Mouse (Mus musculus): Measurements from ENCODE around the gene Pelp1. TPM values are rescaled to one million over a fixed set of nuclear protein-coding genes. Genes with fewer than 3 reads are reported as not detected.

The Pelp1 gene
- total RNA-seq, 2 experiments from 2014 or later = 19.4 to 22.1 TPM

GRCm38 (mm10) chr11:70345546-70345945, 64.3 kb downstream of the Pelp1 start:
- DNase-seq = no peak
- intact Hi-C loops (cut with DNase I) = no loop called here

- intact Hi-C loops (cut with DNase I) = no loop called here
- DNase-seq = no peak
These were observed 64.8 kb downstream of the Pelp1 start for GRCm38 (mm10) chr11:70345061-70345460.

Small RNA genes lying within 50 kb of the gene (microRNA-seq; reads per million reads assigned to microRNA genes)
- 0.72 to 2.7 reads per million in 2 experiments for gene Mir7115 (ENCODE audit: borderline number of aligned reads in 2 of 2)

Other genes starting within 250 kb of the Pelp1 start
- gene Slc16a11, start 197.3 kb downstream of the Pelp1 start, total RNA-seq (2021) = under 1 TPM; 0.28 to 0.30 TPM
- gene Slc16a13, start 189.0 kb downstream of the Pelp1 start, total RNA-seq (2021) = 1 to 10 TPM; 3.3 to 3.9 TPM
- gene Bcl6b, start 180.2 kb downstream of the Pelp1 start, total RNA-seq (2021) = 10 to 100 TPM; 19.7 to 20.0 TPM
- 10 to 100 TPM; 32.7 to 38.0 TPM for gene 0610010K14Rik, start 172.1 kb downstream of the Pelp1 start, total RNA-seq (2021)
- gene Gm21988, start 170.2 kb downstream of the Pelp1 start, total RNA-seq (2021) = 1 to 10 TPM; 2.1 to 3.3 TPM
- gene Rnasek, start 170.2 kb downstream of the Pelp1 start, total RNA-seq (2021) = 100 to 1,000 TPM; 106 to 113 TPM
- gene Alox12, start 154.7 kb downstream of the Pelp1 start, total RNA-seq (2021) = 1 to 10 TPM; 2.5 to 3.7 TPM
- gene Alox12e, start 87.4 kb downstream of the Pelp1 start, total RNA-seq (2021) = not detected
- 10 to 100 TPM in 1 of 2 experiments, 1 to 10 TPM in 1; 5.4 to 10.2 TPM for gene Alox15, start 58.0 kb downstream of the Pelp1 start, total RNA-seq (2021)
- gene Arrb2, start 22.6 kb upstream of the Pelp1 start, total RNA-seq (2021) = 10 to 100 TPM; 14.8 to 15.4 TPM
- 1 to 10 TPM; 8.9 to 9.7 TPM for gene Med11, start 41.9 kb upstream of the Pelp1 start, total RNA-seq (2021)
- 1 to 10 TPM; 1.8 to 2.2 TPM for gene Zmynd15, start 49.4 kb upstream of the Pelp1 start, total RNA-seq (2021)
- gene Cxcl16, start 50.0 kb upstream of the Pelp1 start, total RNA-seq (2021) = 10 to 100 TPM in 1 of 2 experiments, 1 to 10 TPM in 1; 9.6 to 10.9 TPM
- 1 to 10 TPM in 1 of 2 experiments, under 1 TPM in 1; 0.70 to 1.3 TPM for gene Tm4sf5, start 95.2 kb upstream of the Pelp1 start, total RNA-seq (2021)
- not detected for gene Vmo1, start 104.6 kb upstream of the Pelp1 start, total RNA-seq (2021)
- not detected for gene Gltpd2, start 109.2 kb upstream of the Pelp1 start, total RNA-seq (2021)
- 100 to 1,000 TPM; 230 to 233 TPM for gene Psmb6, start 115.3 kb upstream of the Pelp1 start, total RNA-seq (2021)
- not detected for gene Gm40193, start 122.9 kb upstream of the Pelp1 start, total RNA-seq (2021)
- gene Pld2, start 130.0 kb upstream of the Pelp1 start, total RNA-seq (2021) = 1 to 10 TPM; 6.3 to 6.5 TPM
- 10 to 100 TPM; 43.9 to 49.4 TPM for gene Mink1, start 152.8 kb upstream of the Pelp1 start, total RNA-seq (2021)
- not detected for gene 4930544D05Rik, start 205.8 kb upstream of the Pelp1 start, total RNA-seq (2021)
- gene Chrne, start 209.2 kb upstream of the Pelp1 start, total RNA-seq (2021) = not detected
- under 1 TPM; 0.16 to 0.17 TPM for gene Gp1ba, start 229.1 kb upstream of the Pelp1 start, total RNA-seq (2021)
- gene Rnf167, start 237.2 kb upstream of the Pelp1 start, total RNA-seq (2021) = 10 to 100 TPM; 52.5 to 57.9 TPM
- gene Slc25a11, start 237.4 kb upstream of the Pelp1 start, total RNA-seq (2021) = 100 to 1,000 TPM; 570 to 607 TPM
- gene Pfn1, start 244.6 kb upstream of the Pelp1 start, total RNA-seq (2021) = 100 to 1,000 TPM; 283 to 296 TPM
- 1,000 to 10,000 TPM; 1,887 to 1,957 TPM for gene Eno3, start 247.2 kb upstream of the Pelp1 start, total RNA-seq (2021)

All from heart, postnatal 36 days (tissue).